Mouse (Mus musculus): ENCODE data around the gene Dydc2.

DNA sequence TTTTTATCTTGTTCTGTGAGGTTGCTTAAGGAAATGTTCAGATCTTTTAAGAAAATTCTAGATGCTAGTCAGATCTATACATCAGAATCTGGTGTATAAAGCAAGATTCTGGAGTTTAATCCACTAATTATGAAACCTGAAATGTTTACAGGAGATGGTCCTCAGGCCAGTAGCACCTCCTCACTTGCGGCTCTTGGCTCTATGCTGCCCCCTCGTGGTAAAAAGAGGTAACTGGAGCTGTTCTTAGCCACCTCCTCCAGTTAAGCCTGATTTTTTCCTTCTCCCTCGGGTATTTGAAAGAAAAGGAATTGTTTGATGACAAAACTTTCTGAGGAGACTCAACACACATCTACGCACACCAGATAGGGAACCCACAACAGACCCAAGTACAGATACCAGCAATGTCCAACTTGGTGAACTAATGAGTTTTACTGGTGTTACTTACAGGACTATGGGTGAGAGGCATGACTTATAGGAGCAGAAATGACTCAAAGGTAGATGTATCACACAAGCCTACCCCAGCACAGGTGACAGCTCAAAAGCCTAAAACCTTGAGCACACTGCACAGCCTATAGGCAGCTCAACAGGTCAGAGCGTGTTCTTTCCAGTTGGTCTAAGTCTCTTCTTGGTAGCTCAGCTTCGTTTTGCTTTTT is 33.7 kb downstream of the Dydc2 start:
- TF ChIP-seq CHD2 (IDR thresholded peaks at IDR 0.05; ENCODE audit: low read depth, low read length) (no peak), ZNF384 (IDR thresholded peaks at IDR 0.05; ENCODE audit: low read depth, low read length) (no peak), HCFC1 (IDR thresholded peaks at IDR 0.05; ENCODE audit: borderline replicate concordance, insufficient read depth, low read length) (no peak)
